Mouse (Mus musculus) heart, adult 2 months (tissue): ENCODE results near the gene Ddx17.

Source experiments
- CTCF ChIP-seq: fragments of 200-600 bp; IDR thresholded peaks from 2 replicates; pipeline ENCODE4 v1.8.1; 2022; ENCODE audit warnings: antibody characterized with exemption, mild to moderate bottlenecking, moderate library complexity
- EP300 ChIP-seq: fragments of 200-500 bp; IDR thresholded peaks from 2 replicates; pipeline ENCODE4 v1.6.1; 2011; ENCODE audit warnings: low read depth, low read length, control low read depth; ENCODE audit not compliant: insufficient read depth
- POLR2A ChIP-seq: fragments of 200-500 bp; IDR thresholded peaks from 2 replicates; pipeline ENCODE4 v1.6.1; 2011; ENCODE audit warnings: mild to moderate bottlenecking, low read depth, low read length, control low read depth; ENCODE audit not compliant: insufficient read depth

- TF ChIP-seq CTCF (no peak), POLR2A (no peak), EP300 (no peak)
These were observed 28.0 kb downstream of the Ddx17 start for GRCm38 (mm10) chr15:79518571-79518970.
